Comparison of ENCODE assay signal across 8 mouse cellular contexts in genomic region chr3:105959999-105960398, GRCm38 (mm10). TPM values are rescaled to one million over a fixed set of nuclear protein-coding genes. Genes with fewer than 3 reads are reported as not detected.
DNase-seq lines count a peak whose midpoint lies in the region; ATAC-seq and TF ChIP-seq lines count a peak whose summit lies in the region.

Gene Atp5f1 (minus strand): TSS chr3:105960099.

- H3K4me2 ChIP-seq in forebrain, embryonic 16.5 days (ENCODE audit: low read length) = peak within 1 kb of the TSS; percentile 90
- H3K4me2 ChIP-seq in hindbrain, embryonic 13.5 days = peak within 1 kb of the TSS; percentile 87
- peak within 1 kb of the TSS; percentile 91 for H3K4me2 ChIP-seq in liver, embryonic 15.5 days

- 8% methylated on average over 6 of the region's 6 CpGs for WGBS in cerebellum, adult 2 months
- 5% methylated on average over 6 of the region's 6 CpGs for WGBS in forebrain, embryonic 16.5 days
- 10% methylated on average over 6 of the region's 6 CpGs for WGBS in hindbrain, embryonic 13.5 days
- 8% methylated on average over 6 of the region's 6 CpGs for WGBS in liver, embryonic 15.5 days (ENCODE audit: insufficient replicate concordance)

- CTCF ChIA-PET in Patski (lab: Charles Lee) = interaction anchor here (1.3 kb wide), 1 partner anchor 10 kb away, joined by 3 read pairs; no protein-coding TSS in a partner anchor

- POLR2A ChIA-PET in Patski (lab: Charles Lee) = interaction anchor here (3.7 kb wide), 1 partner anchor 11 kb away, joined by 30 read pairs; no protein-coding TSS in a partner anchor

- TF ChIP-seq CTCF in cerebellum, adult 2 months (IDR thresholded peaks at IDR 0.05; ENCODE audit: borderline replicate concordance, insufficient read depth, low read depth, low read length) = no peak
- TF ChIP-seq CTCF in Patski (IDR thresholded peaks at IDR 0.05) = no peak

- no peak for DNase-seq in cerebellum, adult 2 months
- no peak for DNase-seq in Patski (ENCODE audit: low read depth, low spot score)
- DNase-seq in natural killer cell, adult 2 months (ENCODE audit: low spot score in 2 of 2) = no peak
- no peak for DNase-seq in right cerebral cortex, postnatal 25 days

- no peaks in the 10 kb centered on the region for H3K9me3 ChIP-seq in forebrain, embryonic 16.5 days (ENCODE audit: control insufficient read depth, low read length)
- no peaks in the 10 kb centered on the region for H3K9me3 ChIP-seq in hindbrain, embryonic 13.5 days
- H3K9me3 ChIP-seq in liver, embryonic 15.5 days (replicated peaks) = no peaks in the 10 kb centered on the region

- no peaks in the 10 kb centered on the region for H3K27me3 ChIP-seq in cerebellum, adult 2 months (ENCODE audit: control insufficient read depth, insufficient read depth, low read length)
- H3K27me3 ChIP-seq in Patski = no peaks in the 10 kb centered on the region
- H3K27me3 ChIP-seq in forebrain, embryonic 16.5 days (replicated peaks; ENCODE audit: control insufficient read depth, insufficient read depth, low read length) = no peaks in the 10 kb centered on the region
- H3K27me3 ChIP-seq in hindbrain, embryonic 13.5 days = no peaks in the 10 kb centered on the region
- H3K27me3 ChIP-seq in liver, embryonic 15.5 days = no peaks in the 10 kb centered on the region

- peaks cover 28% of the 10 kb centered on the region for H3K36me3 ChIP-seq in forebrain, embryonic 16.5 days (ENCODE audit: control insufficient read depth, insufficient read depth)
- H3K36me3 ChIP-seq in hindbrain, embryonic 13.5 days = peaks cover 44% of the 10 kb centered on the region
- H3K36me3 ChIP-seq in liver, embryonic 15.5 days (replicated peaks) = peaks cover 57% of the 10 kb centered on the region

- peak within 1 kb of the TSS; percentile 98 for H3K9ac ChIP-seq in forebrain, embryonic 16.5 days (replicated peaks; ENCODE audit: low read depth, low read length)
- H3K9ac ChIP-seq in hindbrain, embryonic 13.5 days = peak within 1 kb of the TSS; percentile 97
- peak within 1 kb of the TSS; percentile 84 for H3K9ac ChIP-seq in liver, embryonic 15.5 days

- peak within 1 kb of the TSS; percentile 79 for H3K27ac ChIP-seq in cerebellum, adult 2 months (ENCODE audit: insufficient read depth, low read length)
- peak within 1 kb of the TSS; percentile 86 for H3K27ac ChIP-seq in forebrain, embryonic 16.5 days (ENCODE audit: low read length)
- peak within 1 kb of the TSS; percentile 93 for H3K27ac ChIP-seq in hindbrain, embryonic 13.5 days
- H3K27ac ChIP-seq in liver, embryonic 15.5 days (replicated peaks) = peak within 1 kb of the TSS; percentile 91

- H3K4me3 ChIP-seq in cerebellum, adult 2 months (replicated peaks; ENCODE audit: insufficient read depth, low read depth, low read length) = peak within 1 kb of the TSS; percentile 69
- peak within 1 kb of the TSS; percentile 89 for H3K4me3 ChIP-seq in forebrain, embryonic 16.5 days (replicated peaks; ENCODE audit: low read length)
- peak within 1 kb of the TSS; percentile 91 for H3K4me3 ChIP-seq in hindbrain, embryonic 13.5 days
- peak within 1 kb of the TSS; percentile 76 for H3K4me3 ChIP-seq in liver, embryonic 15.5 days (replicated peaks)

- in situ Hi-C loops in Patski (cut with MboI; ENCODE audit: low pct_unique_long_range_greater_than_20kb) = loop anchor here (5.0 to 25.0 kb wide), 2 partner anchors 278 to 1352 kb away; no protein-coding TSS in a partner anchor

- TF ChIP-seq POLR2A in cerebellum, adult 2 months (IDR thresholded peaks at IDR 0.05; ENCODE audit: borderline replicate concordance, insufficient read depth, low read length) = no peak

- no peaks in the 10 kb centered on the region; the same call in 1 of the 2 replicates for H3K4me1 ChIP-seq in cerebellum, adult 2 months (ENCODE audit: control insufficient read depth, insufficient read depth, low read length)
- peaks cover 27% of the 10 kb centered on the region for H3K4me1 ChIP-seq in forebrain, embryonic 16.5 days (replicated peaks; ENCODE audit: control insufficient read depth, insufficient read depth, low read length)
- peaks cover 40% of the 10 kb centered on the region for H3K4me1 ChIP-seq in hindbrain, embryonic 13.5 days (replicated peaks)
- H3K4me1 ChIP-seq in liver, embryonic 15.5 days (replicated peaks) = peaks cover 31% of the 10 kb centered on the region

- ATAC-seq in cerebellum, adult (ENCODE audit: insufficient number of reproducible peaks, low FRiP score, low TSS enrichment) = no peak
- ATAC-seq in Patski = peak; percentile 4
- no peak for ATAC-seq in forebrain, embryonic 16.5 days
- no peak for ATAC-seq in hindbrain, embryonic 13.5 days (ENCODE audit: low FRiP score)
- ATAC-seq in liver, embryonic 15.5 days (ENCODE audit: insufficient read depth) = no peak

RNA-seq across cellular contexts. Expression of gene Atp5f1, which starts in this region (rescaled TPM):
- polyA plus RNA-seq in cerebellum, adult 2 months (2012; rRNA removed) = 396 and 419 TPM in 2 replicates
- 723 TPM for polyA plus RNA-seq in Patski (2021)
- polyA plus RNA-seq in forebrain, embryonic 16.5 days (2015; fragmentation: Nextera tagmentation; extraction: Ambion mirVana) = 482 and 504 TPM in 2 replicates
- 538 and 544 TPM in 2 replicates for polyA plus RNA-seq in hindbrain, embryonic 13.5 days (2015; fragmentation: Nextera tagmentation; extraction: Ambion mirVana)
- polyA plus RNA-seq in liver, embryonic 15.5 days (2015; fragmentation: Nextera tagmentation; extraction: Ambion mirVana) = 286 and 308 TPM in 2 replicates
